Mouse (Mus musculus) myocyte (in vitro differentiated cells): ENCODE measurements at regions not wholly inside any gene's neighbourhood (a gene's known extent, or its start where the extent isn't known, plus 50 kb on each side); places are given as distances from the start of the nearest gene placed in this dataset.

Experiments used
- H3K27me3 ChIP-seq: one replicate; pipeline ENCODE4 v1.6.1; 2011; ENCODE audit not compliant: control insufficient read depth, insufficient read depth, insufficient read length
- H3K36me3 ChIP-seq: one replicate; pipeline ENCODE4 v1.6.1; 2011; ENCODE audit not compliant: control insufficient read depth, insufficient read depth
- H3K4me2 ChIP-seq: one replicate; pipeline ENCODE4 v1.6.1; 2011; ENCODE audit warnings: low read depth, control low read depth
- H3K4me3 ChIP-seq: one replicate; pipeline ENCODE4 v1.5.1; 2011; ENCODE audit warnings: mild to moderate bottlenecking, control low read depth, moderate library complexity
- H3K79me2 ChIP-seq: one replicate; pipeline ENCODE4 v1.6.1; 2011; ENCODE audit not compliant: control insufficient read depth, insufficient read depth
- H3ac ChIP-seq: one replicate; pipeline ENCODE4 v1.6.1; 2011; ENCODE audit not compliant: control insufficient read depth, insufficient read length
- CEBPB ChIP-seq: IDR thresholded peaks from 2 replicates; pipeline ENCODE4 v1.6.1; 2011; ENCODE audit warnings: mild to moderate bottlenecking, moderate library complexity; ENCODE audit not compliant: poor library complexity, insufficient read depth, severe bottlenecking
- E2F4 ChIP-seq: IDR thresholded peaks from one replicate; pipeline ENCODE4 v1.6.1; 2011; ENCODE audit warnings: mild to moderate bottlenecking, control low read depth, moderate library complexity; ENCODE audit not compliant: insufficient read depth
- MAX ChIP-seq: IDR thresholded peaks from one replicate; pipeline ENCODE4 v1.6.1; 2011; ENCODE audit warnings: low read depth, mild to moderate bottlenecking, control low read depth
- MYOD1 ChIP-seq, 3 experiments: IDR thresholded peaks; one replicate each; pipeline ENCODE4 v1.6.1; 2011; ENCODE audit warnings: control low read depth in 2 of 3, low read depth in 2 of 3, mild to moderate bottlenecking in 2 of 3, moderate library complexity in 1 of 3; ENCODE audit not compliant: insufficient read length in 2 of 3, control insufficient read depth in 1 of 3
- MYOG ChIP-seq, 3 experiments: IDR thresholded peaks; one replicate each; pipeline ENCODE4 v1.6.1; 2011; ENCODE audit warnings: control low read depth in 2 of 3, low read depth in 2 of 3, mild to moderate bottlenecking in 2 of 3; ENCODE audit not compliant: insufficient read length in 2 of 3, control insufficient read depth in 1 of 3, insufficient read depth in 1 of 3
- POLR2A ChIP-seq: IDR thresholded peaks from one replicate; pipeline ENCODE4 v1.6.1; 2011; ENCODE audit warnings: low read depth, mild to moderate bottlenecking, control low read depth, moderate library complexity; ENCODE audit not compliant: insufficient read length
- POLR2AphosphoS2 ChIP-seq: IDR thresholded peaks from one replicate; pipeline ENCODE4 v1.6.1; 2011; ENCODE audit warnings: low read depth, control low read depth; ENCODE audit not compliant: insufficient read length
- REST ChIP-seq: IDR thresholded peaks from one replicate; pipeline ENCODE4 v1.6.1; 2011; ENCODE audit warnings: mild to moderate bottlenecking, control low read depth, moderate library complexity; ENCODE audit not compliant: insufficient read depth, insufficient read length
- SRF ChIP-seq: IDR thresholded peaks from one replicate; pipeline ENCODE4 v1.6.1; 2011; ENCODE audit warnings: low read depth; ENCODE audit not compliant: control insufficient read depth, insufficient read length
- TCF12 ChIP-seq: IDR thresholded peaks from one replicate; pipeline ENCODE4 v1.6.1; 2011; ENCODE audit warnings: mild to moderate bottlenecking, control low read depth; ENCODE audit not compliant: poor library complexity, insufficient read depth, severe bottlenecking
- TCF3 ChIP-seq: IDR thresholded peaks from one replicate; pipeline ENCODE4 v1.6.1; 2011; ENCODE audit warnings: low read depth, control low read depth; ENCODE audit not compliant: insufficient read length
- USF1 ChIP-seq: IDR thresholded peaks from one replicate; pipeline ENCODE4 v1.6.1; 2011; ENCODE audit warnings: low read depth, mild to moderate bottlenecking, control low read depth, moderate library complexity

GRCm38 (mm10) chr3:115276207-115276606 is 372.3 kb downstream of the Olfm3 start:
- Histone ChIP-seq H3K79me2 (no peaks in the 10 kb centered on the region), H3K4me2 (no peak overlapping the region), H3K4me3 (no peak overlapping the region), H3K27me3 (no peaks in the 10 kb centered on the region), H3ac (no peak overlapping the region), H3K36me3 (no peaks in the 10 kb centered on the region)
- TF ChIP-seq CEBPB (no peak), MAX (no peak), MYOG (IDR thresholded peaks at IDR 0.05; ENCODE audit: control insufficient read depth in 1 of 3, insufficient read depth in 1 of 3, insufficient read length in 2 of 3, low read depth in 2 of 3) (no peak), POLR2AphosphoS2 (no peak)

- TF ChIP-seq POLR2AphosphoS2 = no peak
- no peak for TF ChIP-seq E2F4
- TF ChIP-seq MYOG (IDR thresholded peaks at IDR 0.05; ENCODE audit: control insufficient read depth in 1 of 3, insufficient read depth in 1 of 3, insufficient read length in 2 of 3, low read depth in 2 of 3) = no peak
- TF ChIP-seq USF1 = no peak
- TF ChIP-seq REST = no peak
- TF ChIP-seq MYOD1 (IDR thresholded peaks at IDR 0.05; ENCODE audit: control insufficient read depth in 1 of 3, insufficient read length in 2 of 3, low read depth in 2 of 3) = no peak
- no peak for TF ChIP-seq TCF12
- no peak for TF ChIP-seq SRF
- no peak for TF ChIP-seq POLR2A
- TF ChIP-seq CEBPB = no peak
- no peak for TF ChIP-seq TCF3
- TF ChIP-seq MAX = no peak
- H3K36me3 ChIP-seq = no peaks in the 10 kb centered on the region
- no peak overlapping the region for H3K4me2 ChIP-seq
- no peak overlapping the region for H3K4me3 ChIP-seq
- H3ac ChIP-seq = no peak overlapping the region
- no peaks in the 10 kb centered on the region for H3K79me2 ChIP-seq
- no peaks in the 10 kb centered on the region for H3K27me3 ChIP-seq
Measured at GRCm38 (mm10) chr3:115281233-115281632, 377.4 kb downstream of the Olfm3 start.

DNA sequence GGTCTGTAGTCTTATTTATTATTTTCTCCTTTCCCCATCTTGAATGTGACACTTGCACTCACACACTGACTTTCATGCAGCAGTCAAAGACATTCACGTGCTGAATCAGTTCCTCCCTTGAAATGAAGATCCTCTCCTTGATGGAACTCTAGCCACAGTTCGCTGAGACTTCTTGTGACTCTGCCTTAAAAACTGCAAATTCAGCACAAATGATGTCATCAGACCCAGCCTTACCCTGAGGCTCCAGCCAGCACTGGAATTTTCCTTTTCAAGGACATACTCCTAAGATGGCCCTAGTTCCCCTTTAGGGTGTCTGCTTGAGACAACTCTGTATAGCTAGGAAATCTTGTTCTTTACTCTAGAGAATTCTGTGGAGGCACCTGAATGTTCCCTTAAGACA is 380.6 kb downstream of the Olfm3 start:
- Histone ChIP-seq H3K4me3 (no peak overlapping the region), H3K27me3 (no peaks in the 10 kb centered on the region), H3K4me2 (no peak overlapping the region), H3K79me2 (no peaks in the 10 kb centered on the region), H3ac (no peak overlapping the region), H3K36me3 (no peaks in the 10 kb centered on the region)
- TF ChIP-seq TCF3 (no peak), CEBPB (no peak), SRF (no peak), E2F4 (no peak), REST (no peak), POLR2A (no peak), POLR2AphosphoS2 (no peak), MAX (no peak), USF1 (no peak), TCF12 (no peak), MYOG (IDR thresholded peaks at IDR 0.05; ENCODE audit: control insufficient read depth in 1 of 3, insufficient read depth in 1 of 3, insufficient read length in 2 of 3, low read depth in 2 of 3) (no peak), MYOD1 (IDR thresholded peaks at IDR 0.05; ENCODE audit: control insufficient read depth in 1 of 3, insufficient read length in 2 of 3, low read depth in 2 of 3) (no peak)
